Mouse (Mus musculus) sigmoid colon, adult 10 weeks (tissue): ENCODE measurements around the gene Tchhl1. TPM values are rescaled to one million over a fixed set of nuclear protein-coding genes. Genes with fewer than 3 reads are reported as not detected.

Source experiments
- polyA plus RNA-seq: library from polyadenylated mRNA; stranded (reverse); fragments of 350-450 nt; fragmentation: Illumina TruSeq; extraction: RNeasy Lipid Tissue Mini Kit (QIAGEN cat#74804); gene quantifications from one replicate; pipeline ENCODE4 v1.2.3, GENCODE M21; 2014; ENCODE audit warnings: low read depth, low replicate concordance

Tchhl1 gene
- polyA plus RNA-seq = not detected

GRCm38 (mm10) chr3:93468561-93468960 is at the start of gene Tchhl1:
Gene Tchhl1 (plus strand): TSS chr3:93468754.

DNA sequence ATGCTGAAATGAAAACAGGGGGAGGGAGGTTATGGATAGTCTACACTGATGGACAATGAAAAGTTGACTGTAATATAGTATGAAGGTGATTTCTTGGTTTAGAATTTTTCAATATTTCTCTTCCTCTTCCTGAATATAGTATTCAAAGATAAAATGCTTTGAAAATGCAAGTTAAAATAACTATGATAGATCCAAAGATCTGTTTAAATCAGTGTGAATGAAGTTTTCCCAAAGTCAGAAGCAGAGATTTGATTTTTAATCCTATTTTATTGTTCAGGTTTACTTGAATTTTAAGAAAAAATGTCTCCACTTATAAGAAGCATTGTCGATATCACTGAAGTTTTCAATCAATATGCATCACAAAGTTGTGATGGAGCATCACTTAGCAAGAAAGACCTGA is 26.5 kb upstream of the Tchhl1 start, which contains the start of gene Tchh:
Tchh (plus strand) TSS at position 301 of the 400 bp plus-strand sequence.

GRCm38 (mm10) chr3:93520330-93521193 is 52.0 kb downstream of the Tchhl1 start, which contains the start of gene S100a11:
Gene S100a11 (plus strand): TSS chr3:93520488.

Other genes starting within 250 kb of the Tchhl1 start
- not detected for gene Flg, start 195.2 kb upstream of the Tchhl1 start, polyA plus RNA-seq
- gene Hrnr, start 149.0 kb upstream of the Tchhl1 start, polyA plus RNA-seq = not detected
- not detected for gene Rptn, start 75.1 kb upstream of the Tchhl1 start, polyA plus RNA-seq
- 0.63 TPM for gene Tchh, start 26.4 kb upstream of the Tchhl1 start, polyA plus RNA-seq
- 261 TPM for gene S100a11, start 51.7 kb downstream of the Tchhl1 start, polyA plus RNA-seq
- 290 TPM for gene S100a10, start 86.3 kb downstream of the Tchhl1 start, polyA plus RNA-seq
- not detected for gene Tdpoz2, start 183.9 kb downstream of the Tchhl1 start, polyA plus RNA-seq
- not detected for gene Tdpoz1, start 207.6 kb downstream of the Tchhl1 start, polyA plus RNA-seq
- not detected for gene Gm37596, start 224.3 kb downstream of the Tchhl1 start, polyA plus RNA-seq